Mouse (Mus musculus): ENCODE measurements around the gene Echdc3. TPM values are rescaled to one million over a fixed set of nuclear protein-coding genes. Genes with fewer than 3 reads are reported as not detected.

Gene Echdc3
- polyA plus RNA-seq, 1 experiment from 2014 or later: 12.0 TPM

GRCm38 (mm10) chr2:6226361-6227058 is 13.7 kb upstream of the Echdc3 start:
- ATAC-seq (ENCODE audit: insufficient number of reproducible peaks, insufficient read depth, low FRiP score, low read depth): no peak
- H3K4me1 ChIP-seq (ENCODE audit: control insufficient read depth in 2 of 2, insufficient read depth in 2 of 2, low read length in 2 of 2): no peaks in the 10 kb centered on the region; a peak in 1 of 4 replicates
- peaks cover 6% of the 10 kb centered on the region; the same call in 1 of the 2 replicates for H3K9me3 ChIP-seq (ENCODE audit: control insufficient read depth, low read length)
- 76% methylated on average over 10 of the region's 10 CpGs for whole genome bisulfite sequencing
- no peak overlapping the region for H3K9ac ChIP-seq (ENCODE audit: low read length)
- no peaks in the 10 kb centered on the region for H3K27me3 ChIP-seq (ENCODE audit: control insufficient read depth, insufficient read depth, low read length)
- no peak overlapping the region for H3K4me3 ChIP-seq (ENCODE audit: control insufficient read depth in 1 of 2, insufficient read depth in 1 of 2, low read depth in 1 of 2, low read length in 2 of 2)
- no peak overlapping the region for H3K4me2 ChIP-seq (ENCODE audit: low read length)
- H3K27ac ChIP-seq (replicated peaks in 1 of 2; ENCODE audit: control insufficient read depth in 1 of 2, insufficient read depth in 1 of 2, low read depth in 2 of 2, low read length in 2 of 2): no peak overlapping the region
- H3K36me3 ChIP-seq (ENCODE audit: control insufficient read depth, insufficient read depth, low read length): no peaks in the 10 kb centered on the region

GRCm38 (mm10) chr2:6220141-6220805 is 7.4 kb upstream of the Echdc3 start:
- H3K9ac ChIP-seq (ENCODE audit: low read length): no peak overlapping the region
- no peak for ATAC-seq (ENCODE audit: insufficient number of reproducible peaks, insufficient read depth, low FRiP score, low read depth)
- H3K27me3 ChIP-seq (ENCODE audit: control insufficient read depth, insufficient read depth, low read length): no peaks in the 10 kb centered on the region
- H3K4me3 ChIP-seq (ENCODE audit: control insufficient read depth in 1 of 2, insufficient read depth in 1 of 2, low read depth in 1 of 2, low read length in 2 of 2): no peak overlapping the region
- no peaks in the 10 kb centered on the region for H3K36me3 ChIP-seq (ENCODE audit: control insufficient read depth, insufficient read depth, low read length)
- H3K27ac ChIP-seq (replicated peaks in 1 of 2; ENCODE audit: control insufficient read depth in 1 of 2, insufficient read depth in 1 of 2, low read depth in 2 of 2, low read length in 2 of 2): no peak overlapping the region
- no peak overlapping the region for H3K4me2 ChIP-seq (ENCODE audit: low read length)
- H3K4me1 ChIP-seq (ENCODE audit: control insufficient read depth in 2 of 2, insufficient read depth in 2 of 2, low read length in 2 of 2): no peaks in the 10 kb centered on the region
- H3K9me3 ChIP-seq (ENCODE audit: control insufficient read depth, low read length): peaks cover 6% of the 10 kb centered on the region; the same call in 1 of the 2 replicates
- WGBS: 8% methylated on average over 4 of the region's 4 CpGs

- Histone ChIP-seq H3K4me2 (ENCODE audit: low read length) (peak overlapping the region; percentile 82), H3K4me3 (ENCODE audit: control insufficient read depth in 1 of 2, insufficient read depth in 1 of 2, low read depth in 1 of 2, low read length in 2 of 2) (peak overlapping the region; percentile 50 to 59), H3K9me3 (ENCODE audit: control insufficient read depth, low read length) (no peaks in the 10 kb centered on the region), H3K36me3 (ENCODE audit: control insufficient read depth, insufficient read depth, low read length) (no peaks in the 10 kb centered on the region), H3K27me3 (ENCODE audit: control insufficient read depth, insufficient read depth, low read length) (no peaks in the 10 kb centered on the region), H3K9ac (ENCODE audit: low read length) (peak overlapping the region; percentile 86), H3K27ac (replicated peaks in 1 of 2; ENCODE audit: control insufficient read depth in 1 of 2, insufficient read depth in 1 of 2, low read depth in 2 of 2, low read length in 2 of 2) (peak overlapping the region; percentile 91 to 97), H3K4me1 (ENCODE audit: control insufficient read depth in 2 of 2, insufficient read depth in 2 of 2, low read length in 2 of 2) (peaks cover 18% of the 10 kb centered on the region in 2 experiments)
- no peak for ATAC-seq (ENCODE audit: insufficient number of reproducible peaks, insufficient read depth, low FRiP score, low read depth)
- 38% methylated on average over 9 of the region's 9 CpGs for WGBS
These were observed 508 bp downstream of the Echdc3 start for GRCm38 (mm10) chr2:6212327-6212723.

GRCm38 (mm10) chr2:6210840-6211239 is 2.0 kb downstream of the Echdc3 start:
- Histone ChIP-seq H3K27ac (replicated peaks in 1 of 2; ENCODE audit: control insufficient read depth in 1 of 2, insufficient read depth in 1 of 2, low read depth in 2 of 2, low read length in 2 of 2) (no peak overlapping the region), H3K4me2 (ENCODE audit: low read length) (no peak overlapping the region), H3K4me1 (ENCODE audit: control insufficient read depth in 2 of 2, insufficient read depth in 2 of 2, low read length in 2 of 2) (peaks cover 18% of the 10 kb centered on the region in 2 experiments), H3K9me3 (ENCODE audit: control insufficient read depth, low read length) (no peaks in the 10 kb centered on the region), H3K9ac (ENCODE audit: low read length) (no peak overlapping the region), H3K4me3 (ENCODE audit: control insufficient read depth in 1 of 2, insufficient read depth in 1 of 2, low read depth in 1 of 2, low read length in 2 of 2) (no peak overlapping the region), H3K36me3 (ENCODE audit: control insufficient read depth, insufficient read depth, low read length) (0 out of 2 replicates have a peak, but pooled peaks cover 1% of the 10 kb centered on the region), H3K27me3 (ENCODE audit: control insufficient read depth, insufficient read depth, low read length) (no peaks in the 10 kb centered on the region)
- WGBS: 79% methylated on average over 6 of the region's 6 CpGs
- no peak for ATAC-seq (ENCODE audit: insufficient number of reproducible peaks, insufficient read depth, low FRiP score, low read depth)

GRCm38 (mm10) chr2:6209746-6210145 is 3.1 kb downstream of the Echdc3 start:
- ATAC-seq (ENCODE audit: insufficient number of reproducible peaks, insufficient read depth, low FRiP score, low read depth): no peak
- no peaks in the 10 kb centered on the region for H3K27me3 ChIP-seq (ENCODE audit: control insufficient read depth, insufficient read depth, low read length)
- H3K4me1 ChIP-seq (ENCODE audit: control insufficient read depth in 2 of 2, insufficient read depth in 2 of 2, low read length in 2 of 2): peaks cover 18% of the 10 kb centered on the region in 2 experiments
- H3K9ac ChIP-seq (ENCODE audit: low read length): no peak overlapping the region
- no peaks in the 10 kb centered on the region for H3K9me3 ChIP-seq (ENCODE audit: control insufficient read depth, low read length)
- no peak overlapping the region for H3K4me3 ChIP-seq (ENCODE audit: control insufficient read depth in 1 of 2, insufficient read depth in 1 of 2, low read depth in 1 of 2, low read length in 2 of 2)
- WGBS: 91% methylated on average over 3 of the region's 3 CpGs
- H3K36me3 ChIP-seq (ENCODE audit: control insufficient read depth, insufficient read depth, low read length): 0 out of 2 replicates have a peak, but pooled peaks cover 4% of the 10 kb centered on the region
- H3K27ac ChIP-seq (replicated peaks in 1 of 2; ENCODE audit: control insufficient read depth in 1 of 2, insufficient read depth in 1 of 2, low read depth in 2 of 2, low read length in 2 of 2): no peak overlapping the region
- H3K4me2 ChIP-seq (ENCODE audit: low read length): no peak overlapping the region

GRCm38 (mm10) chr2:6209116-6209515 is 3.7 kb downstream of the Echdc3 start:
- Histone ChIP-seq H3K9ac (ENCODE audit: low read length) (no peak overlapping the region), H3K9me3 (ENCODE audit: control insufficient read depth, low read length) (no peaks in the 10 kb centered on the region), H3K27ac (replicated peaks in 1 of 2; ENCODE audit: control insufficient read depth in 1 of 2, insufficient read depth in 1 of 2, low read depth in 2 of 2, low read length in 2 of 2) (no peak overlapping the region), H3K4me1 (ENCODE audit: control insufficient read depth in 2 of 2, insufficient read depth in 2 of 2, low read length in 2 of 2) (peaks cover 18% of the 10 kb centered on the region in 2 experiments), H3K4me3 (ENCODE audit: control insufficient read depth in 1 of 2, insufficient read depth in 1 of 2, low read depth in 1 of 2, low read length in 2 of 2) (no peak overlapping the region), H3K36me3 (ENCODE audit: control insufficient read depth, insufficient read depth, low read length) (0 out of 2 replicates have a peak, but pooled peaks cover 4% of the 10 kb centered on the region), H3K27me3 (ENCODE audit: control insufficient read depth, insufficient read depth, low read length) (no peaks in the 10 kb centered on the region), H3K4me2 (ENCODE audit: low read length) (no peak overlapping the region)
- WGBS: 63% methylated on average over 11 of the region's 11 CpGs
- ATAC-seq (ENCODE audit: insufficient number of reproducible peaks, insufficient read depth, low FRiP score, low read depth): no peak

GRCm38 (mm10) chr2:6207736-6208135 is 5.1 kb downstream of the Echdc3 start:
- 81% methylated on average over 2 of the region's 2 CpGs for WGBS
- peaks cover 13 to 17% of the 10 kb centered on the region in 2 experiments for H3K4me1 ChIP-seq (ENCODE audit: control insufficient read depth in 2 of 2, insufficient read depth in 2 of 2, low read length in 2 of 2)
- no peaks in the 10 kb centered on the region for H3K27me3 ChIP-seq (ENCODE audit: control insufficient read depth, insufficient read depth, low read length)
- no peak overlapping the region for H3K4me3 ChIP-seq (ENCODE audit: control insufficient read depth in 1 of 2, insufficient read depth in 1 of 2, low read depth in 1 of 2, low read length in 2 of 2)
- H3K4me2 ChIP-seq (ENCODE audit: low read length): no peak overlapping the region
- H3K9ac ChIP-seq (ENCODE audit: low read length): no peak overlapping the region
- 0 out of 2 replicates have a peak, but pooled peaks cover 4% of the 10 kb centered on the region for H3K36me3 ChIP-seq (ENCODE audit: control insufficient read depth, insufficient read depth, low read length)
- ATAC-seq (ENCODE audit: insufficient number of reproducible peaks, insufficient read depth, low FRiP score, low read depth): no peak
- H3K9me3 ChIP-seq (ENCODE audit: control insufficient read depth, low read length): no peaks in the 10 kb centered on the region
- H3K27ac ChIP-seq (replicated peaks in 1 of 2; ENCODE audit: control insufficient read depth in 1 of 2, insufficient read depth in 1 of 2, low read depth in 2 of 2, low read length in 2 of 2): no peak overlapping the region

Data from heart, embryonic 14.5 days (tissue).